Mouse (Mus musculus): ENCODE data around the gene Kcnip4.

Kcnip4 gene

GRCm38 (mm10) chr5:48864268-48864967, 660.3 kb downstream of the Kcnip4 start:
- DNase-seq: no peak

GRCm38 (mm10) chr5:48840971-48841370, 683.7 kb downstream of the Kcnip4 start:
- no peak for DNase-seq

GRCm38 (mm10) chr5:48795526-48795925, 729.2 kb downstream of the Kcnip4 start:
- DNase-seq: no peak

DNA sequence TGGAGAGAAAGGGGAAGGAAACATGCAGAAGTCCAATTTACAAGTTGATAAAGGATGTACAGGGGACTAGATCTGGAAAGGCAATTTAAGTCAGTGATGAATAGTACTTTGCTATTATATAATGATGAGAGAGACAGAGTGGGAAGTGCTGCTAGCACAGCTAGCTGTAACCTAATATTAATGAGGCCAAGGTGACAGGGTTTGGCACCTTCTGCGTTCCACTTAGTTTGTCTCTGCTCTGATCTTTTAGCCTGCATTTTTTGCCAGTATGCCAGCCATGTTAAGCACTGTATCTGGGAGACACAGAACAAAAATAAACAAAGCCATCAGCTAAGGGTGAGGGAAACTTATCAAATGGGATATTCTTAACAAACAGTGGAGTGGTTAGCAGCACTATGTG, 745.3 kb downstream of the Kcnip4 start:
- peak; percentile 10 to 13 for DNase-seq

DNA sequence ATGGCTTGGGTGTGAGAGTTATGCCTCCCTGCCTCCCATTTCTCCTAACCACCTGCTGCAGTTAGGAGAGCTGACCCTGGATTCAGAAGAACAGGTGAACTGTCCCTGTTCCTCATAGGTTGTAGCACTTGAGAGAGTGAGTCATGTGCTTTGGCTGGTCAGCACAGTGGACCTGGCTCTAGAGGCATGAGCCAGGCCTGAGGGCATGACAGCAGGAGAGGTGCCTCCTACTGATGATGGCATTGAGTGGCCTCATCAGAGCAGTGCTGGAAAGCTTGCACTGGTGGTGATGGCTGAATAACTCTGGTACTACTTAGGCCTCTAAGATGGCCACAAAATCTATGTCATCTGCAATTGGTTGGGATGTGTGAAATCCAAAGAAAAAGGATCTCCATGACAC, 776.1 kb downstream of the Kcnip4 start:
- no peak for DNase-seq

- no peak for DNase-seq
These were observed 787.1 kb downstream of the Kcnip4 start for GRCm38 (mm10) chr5:48737640-48738039.

- DNase-seq: no peak
These were observed 806.5 kb downstream of the Kcnip4 start for GRCm38 (mm10) chr5:48718166-48718565.

DNA sequence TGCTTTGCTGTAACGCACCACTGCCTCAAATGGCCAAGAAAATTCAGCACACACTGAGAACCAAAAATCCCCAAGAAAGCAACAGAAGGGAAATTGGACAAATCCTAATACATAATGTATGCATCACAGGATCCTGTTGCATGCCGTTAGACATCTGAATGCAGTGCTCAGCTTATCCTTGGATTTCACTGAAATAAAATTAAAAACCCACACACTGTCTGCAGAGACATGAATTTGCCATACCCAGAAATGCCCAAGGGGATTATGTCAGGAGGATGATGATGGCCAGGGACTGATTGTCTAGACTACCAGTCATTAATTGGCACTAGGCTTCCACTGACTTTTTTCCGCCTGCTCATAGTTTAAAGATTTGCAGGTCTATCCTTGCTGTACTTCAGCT, 818.7 kb downstream of the Kcnip4 start:
- no peak for DNase-seq

DNA sequence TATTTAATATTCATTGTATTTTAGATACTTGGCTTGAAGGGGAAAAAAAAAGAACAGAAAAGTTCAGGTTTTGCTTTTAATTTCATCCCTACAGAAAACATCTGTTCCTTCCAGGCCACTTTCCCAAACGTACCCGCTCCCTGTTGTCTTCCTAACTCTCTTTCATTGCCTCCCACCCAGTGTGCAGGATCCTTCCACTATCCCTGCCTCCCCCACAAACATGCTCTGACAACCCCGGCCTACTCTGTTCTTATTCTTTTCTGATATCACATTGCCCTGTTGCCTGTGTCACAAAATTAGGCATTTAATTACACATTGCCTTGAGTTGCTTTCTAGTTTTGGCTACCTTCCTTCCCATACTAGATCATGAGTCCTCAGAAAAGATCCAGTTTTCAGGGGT, 837.6 kb downstream of the Kcnip4 start:
- DNase-seq: no peak

DNA sequence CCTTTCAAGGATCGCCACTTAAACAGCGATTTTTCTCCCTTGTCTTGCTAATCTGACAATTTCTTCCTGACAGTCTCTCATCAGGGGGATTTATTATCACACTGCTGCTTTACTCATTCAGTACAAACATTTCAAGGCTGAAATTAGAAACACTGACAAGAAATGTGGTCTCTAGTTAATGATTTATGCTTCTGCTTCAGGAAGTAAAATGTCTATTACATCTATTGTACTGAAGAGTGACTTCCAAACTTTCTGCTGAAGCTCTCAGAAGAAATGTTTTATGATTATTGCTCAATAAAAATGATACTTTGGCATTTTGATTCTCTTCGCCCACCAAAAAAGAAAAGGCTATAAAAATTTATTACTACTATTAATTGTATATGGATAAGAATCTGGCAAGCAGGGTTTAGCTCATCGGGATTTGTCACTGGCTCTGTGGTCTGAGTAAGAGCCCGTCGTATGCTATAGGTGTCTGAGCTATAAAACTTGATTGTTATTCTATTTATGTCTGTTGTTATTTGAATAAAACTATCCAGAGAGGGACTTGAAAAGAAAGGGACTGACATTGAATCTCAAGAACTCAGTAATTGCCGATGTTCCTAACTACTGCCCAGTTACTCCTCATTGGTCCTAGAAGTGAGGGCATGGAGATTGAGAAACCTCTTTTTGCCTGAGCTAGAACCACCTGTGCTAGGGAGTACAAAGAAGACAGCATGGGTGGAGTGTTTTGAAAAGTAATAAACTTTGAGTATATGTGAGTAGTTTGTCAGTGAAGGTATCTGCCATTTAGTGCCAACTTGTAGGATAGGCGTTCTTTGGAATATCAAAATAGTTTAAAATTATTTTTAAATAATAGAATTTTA, 844.7 kb downstream of the Kcnip4 start:
- no peak for DNase-seq

GRCm38 (mm10) chr5:48662504-48662903, 862.2 kb downstream of the Kcnip4 start:
- DNase-seq: no peak

- DNase-seq: no peak
These were observed 864.7 kb downstream of the Kcnip4 start for GRCm38 (mm10) chr5:48659975-48660374.

DNA sequence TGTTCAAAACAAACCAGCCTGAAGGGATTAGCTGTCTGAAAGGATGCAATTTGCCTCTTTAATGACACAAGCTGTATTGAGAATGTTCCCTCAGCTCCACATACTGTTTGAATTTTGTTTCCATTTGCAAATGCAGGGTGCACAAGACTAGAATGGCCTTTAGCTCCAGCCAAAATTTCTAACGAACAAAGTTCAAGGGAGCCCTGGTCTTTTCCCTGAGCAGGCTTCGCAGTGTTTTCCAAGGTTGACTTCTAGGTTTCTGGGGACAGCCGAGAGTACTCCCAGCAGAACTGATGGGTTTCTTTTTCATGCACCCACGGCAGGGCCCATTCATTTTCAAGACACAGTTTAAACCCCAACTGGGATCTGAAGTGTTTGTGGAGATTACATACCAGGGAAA, 874.2 kb downstream of the Kcnip4 start:
- DNase-seq: no peak

DNA sequence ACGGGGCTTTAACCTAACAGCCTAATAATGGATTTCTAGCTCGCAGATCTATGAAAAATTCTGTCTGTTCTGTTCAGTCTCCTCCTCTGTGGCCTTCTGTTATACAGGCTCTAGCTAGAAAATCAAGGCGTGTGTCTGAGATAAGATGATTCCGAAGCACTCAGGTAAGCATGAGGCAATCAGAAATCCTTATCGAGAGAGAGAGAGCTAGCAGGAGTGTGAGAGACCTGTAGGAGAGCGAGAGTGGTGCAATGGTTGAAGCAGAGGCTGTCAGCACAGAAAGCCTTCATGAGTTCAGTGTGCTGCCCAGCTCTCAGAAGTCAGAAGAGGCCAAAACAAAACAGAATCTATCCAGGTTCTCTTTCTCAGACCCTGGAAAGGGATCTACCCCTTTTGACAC, 888.0 kb downstream of the Kcnip4 start:
- no peak for DNase-seq

- no peak for DNase-seq
These were observed 891.1 kb downstream of the Kcnip4 start for GRCm38 (mm10) chr5:48633631-48634030.

DNA sequence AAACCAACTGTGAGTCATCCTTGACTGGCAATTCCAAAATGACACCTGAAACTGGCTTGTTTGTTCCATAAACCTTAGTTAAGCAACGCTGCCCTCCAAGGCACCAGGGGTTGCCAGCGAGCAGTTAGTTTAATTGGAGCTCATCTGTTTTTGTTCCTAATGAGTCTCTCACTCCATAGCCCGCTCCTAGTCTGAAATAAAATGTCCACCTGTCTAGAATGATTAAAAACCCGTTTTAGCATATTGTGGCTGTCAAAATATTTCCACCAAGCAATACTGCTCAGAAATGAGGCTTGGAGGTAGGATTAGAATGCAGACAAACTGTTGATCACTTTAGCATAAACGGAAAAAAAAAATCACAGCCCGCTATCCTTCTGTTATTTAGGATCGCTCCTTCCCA, 901.3 kb downstream of the Kcnip4 start:
- no peak for DNase-seq

DNA sequence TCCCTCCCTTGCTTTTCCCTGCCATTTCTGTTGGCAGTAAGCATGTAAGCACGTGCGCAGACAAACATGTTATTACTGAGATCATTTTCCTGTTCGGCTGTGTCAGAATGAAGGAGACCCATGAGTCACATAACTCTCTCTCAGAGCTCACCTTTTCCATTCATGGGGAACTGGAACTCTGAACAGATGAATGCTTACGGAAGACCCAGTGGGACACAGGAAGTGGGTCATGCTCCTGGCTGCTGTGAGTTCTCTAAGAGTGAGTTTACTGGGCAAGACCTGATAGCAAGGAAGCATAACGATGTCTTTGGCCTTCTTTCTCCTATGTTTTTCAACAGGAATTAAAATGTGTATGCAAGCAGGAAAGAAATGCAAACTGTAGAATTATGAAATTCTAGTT, 917.8 kb downstream of the Kcnip4 start:
- peak; percentile 35 to 43 for DNase-seq

DNA sequence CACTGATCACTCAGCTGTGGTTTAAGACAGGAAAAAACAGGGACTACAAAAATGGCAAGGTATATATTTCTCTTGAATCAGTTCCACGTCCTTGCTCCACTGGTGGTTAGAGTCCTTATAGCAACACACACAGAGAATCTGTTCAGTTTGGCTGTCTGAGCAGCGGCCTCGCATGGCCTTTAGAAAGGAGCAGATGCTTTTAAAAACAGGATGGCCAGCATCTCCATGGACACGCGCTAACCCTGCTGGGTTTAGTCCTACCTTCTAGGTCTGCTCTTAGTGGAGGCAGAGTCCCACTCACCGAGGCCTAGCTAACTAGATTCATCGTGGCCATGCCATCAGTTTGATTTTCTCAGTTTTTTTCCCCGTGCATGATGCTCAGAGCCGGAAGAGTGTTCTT, 918.4 kb downstream of the Kcnip4 start:
- peak; percentile 60 to 66 for DNase-seq

DNA sequence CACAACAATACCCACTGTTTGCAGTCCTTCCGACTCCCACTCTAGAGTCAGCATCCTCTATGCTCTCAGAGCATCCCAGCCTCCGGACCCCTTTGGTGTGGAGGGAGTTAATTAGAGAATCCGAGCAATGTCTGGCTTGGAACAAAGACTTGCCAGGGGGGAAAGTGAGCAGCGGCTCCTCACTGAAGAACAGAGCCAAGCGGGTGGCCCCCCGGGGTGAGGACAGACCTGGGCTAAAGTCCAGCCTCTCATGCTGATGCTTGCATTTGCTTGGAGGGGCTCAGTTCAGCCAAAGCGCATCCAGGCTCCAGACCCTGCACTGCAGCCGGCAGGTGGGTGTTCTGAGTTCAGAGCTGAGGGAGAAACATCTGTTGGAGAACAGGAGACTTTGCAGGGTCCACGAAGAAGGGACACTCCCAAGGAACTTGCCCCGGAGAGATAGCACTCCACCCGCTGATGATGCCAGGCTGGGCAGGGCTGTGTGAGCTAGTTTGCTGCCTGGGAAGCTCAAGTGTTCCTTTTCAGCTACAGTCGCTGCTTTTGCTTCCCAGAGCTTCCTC, 925.1 kb downstream of the Kcnip4 start:
- DNase-seq: peak; percentile 57 to 74

GRCm38 (mm10) chr5:48588014-48588413, 936.7 kb downstream of the Kcnip4 start:
- DNase-seq: no peak

GRCm38 (mm10) chr5:48583431-48583830, 941.3 kb downstream of the Kcnip4 start:
- DNase-seq: no peak

GRCm38 (mm10) chr5:48563996-48564587, 960.6 kb downstream of the Kcnip4 start:
- DNase-seq: no peak

DNA sequence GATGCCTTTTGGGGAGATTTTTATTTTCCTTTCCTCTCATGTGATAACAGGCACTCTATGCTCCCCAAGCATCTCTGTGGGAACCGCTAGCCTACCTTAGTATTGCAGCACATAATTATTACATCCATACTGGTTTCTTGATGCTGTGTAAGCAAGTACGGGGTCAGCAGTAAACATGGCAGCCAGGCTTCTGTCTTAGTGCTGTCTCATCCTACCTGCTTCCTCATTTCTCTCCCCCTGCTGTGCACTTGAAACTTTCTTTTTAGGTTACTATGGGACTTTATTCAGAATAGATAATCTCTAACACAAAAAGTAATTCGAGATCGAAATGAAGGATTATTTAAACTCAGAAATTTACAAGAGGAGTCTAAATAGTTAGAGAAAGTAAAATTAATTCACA, 973.0 kb downstream of the Kcnip4 start:
- no peak for DNase-seq

GRCm38 (mm10) chr5:48545825-48546224, 978.9 kb downstream of the Kcnip4 start:
- no peak for DNase-seq

Measured in cerebellum, postnatal 25 days (tissue).